Mouse (Mus musculus) splenic B cell, adult 2 months (primary cell): ENCODE results near the gene Sh3pxd2a.

Experiments
- DNase-seq: peaks from one replicate; pipeline ENCODE4 v3.0.0-alpha.2; 2011; ENCODE audit warnings: low read depth, low spot score
- H3K27me3 ChIP-seq: 2 replicates; pipeline ENCODE4 v1.6.1; 2012; ENCODE audit warnings: mild to moderate bottlenecking, low read length, moderate library complexity, mixed read lengths; ENCODE audit not compliant: control insufficient read depth, poor library complexity, insufficient read depth, severe bottlenecking
- H3K36me3 ChIP-seq: 2 replicates; pipeline ENCODE4 v1.6.1; 2012; ENCODE audit warnings: mild to moderate bottlenecking, low read length, moderate library complexity, mixed read lengths; ENCODE audit not compliant: control insufficient read depth, poor library complexity, insufficient read depth, severe bottlenecking

Sh3pxd2a gene

DNA sequence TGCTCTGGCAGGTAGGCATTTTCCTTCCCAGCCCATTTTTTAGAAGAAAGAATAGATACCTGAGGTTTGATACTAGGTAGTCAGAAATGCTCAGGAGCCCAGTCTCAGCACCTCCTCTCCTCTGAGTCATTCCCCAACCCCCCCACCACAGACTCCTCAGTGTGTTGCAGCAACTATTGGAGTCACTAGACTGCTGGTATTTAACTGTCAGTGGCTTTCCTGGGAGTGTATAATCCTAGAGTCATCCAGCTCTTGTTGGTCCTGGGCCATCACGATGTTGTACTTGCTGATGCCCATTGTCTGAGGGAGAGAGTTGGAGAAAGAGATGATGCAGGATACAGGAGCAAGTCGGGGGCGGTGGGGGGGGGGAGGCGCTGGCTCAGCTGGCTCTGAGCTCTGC lies 243.2 kb downstream of the Sh3pxd2a start:
- Histone ChIP-seq H3K27me3 (no peaks in the 10 kb centered on the region), H3K36me3 (no peaks in the 10 kb centered on the region)
- no peak for DNase-seq

- no peaks in the 10 kb centered on the region for H3K36me3 ChIP-seq
- no peak for DNase-seq
- H3K27me3 ChIP-seq, result no peaks in the 10 kb centered on the region
Observed at GRCm38 (mm10) chr19:47220232-47220631, 244.0 kb downstream of the Sh3pxd2a start.

DNA sequence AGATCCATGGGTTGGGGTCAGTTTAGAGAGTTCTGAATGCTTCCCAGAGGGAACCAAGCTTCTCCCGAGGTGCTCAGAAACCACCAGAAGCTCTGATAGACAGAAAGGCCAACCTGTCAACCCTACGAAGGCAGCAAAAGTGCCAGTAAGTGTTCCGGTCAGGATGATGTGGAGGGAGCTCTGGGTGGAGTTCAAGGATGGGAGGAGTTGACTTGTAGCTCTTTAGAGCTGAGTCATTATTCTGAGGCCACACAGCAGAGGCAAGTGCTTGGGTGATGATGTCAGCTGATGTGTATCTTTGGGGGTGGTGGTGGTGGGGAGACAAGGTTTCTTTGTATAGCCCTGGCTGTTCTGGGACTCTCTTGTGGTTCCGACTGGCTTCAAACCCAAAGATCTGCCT lies 244.6 kb downstream of the Sh3pxd2a start:
- H3K27me3 ChIP-seq, result no peaks in the 10 kb centered on the region
- no peak for DNase-seq
- H3K36me3 ChIP-seq, result no peaks in the 10 kb centered on the region

GRCm38 (mm10) chr19:47216766-47217165 lies 247.4 kb downstream of the Sh3pxd2a start:
- no peaks in the 10 kb centered on the region for H3K27me3 ChIP-seq
- no peak for DNase-seq

DNA sequence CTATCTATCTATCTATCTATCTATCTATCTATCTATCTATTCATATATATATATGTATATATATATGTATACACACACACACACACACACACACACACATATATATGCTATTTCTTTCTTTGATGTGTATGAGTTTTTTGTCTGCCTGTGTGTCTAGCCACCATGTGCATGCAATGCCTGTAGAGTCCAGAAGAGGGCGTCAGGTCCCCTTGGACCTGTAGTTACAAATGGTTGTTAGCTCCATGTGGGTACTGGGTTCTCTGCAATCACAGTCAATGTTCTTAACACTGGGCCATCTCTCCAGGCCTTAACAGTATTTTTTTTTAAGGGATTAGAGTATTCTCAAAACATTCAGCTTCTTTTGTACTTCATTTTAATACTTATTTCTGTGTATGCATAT lies 250.7 kb downstream of the Sh3pxd2a start:
- Histone ChIP-seq H3K36me3 (no peaks in the 10 kb centered on the region), H3K27me3 (no peaks in the 10 kb centered on the region)
- DNase-seq, result peak; percentile 8

More at GRCm38 (mm10) chr19:47216766-47217165, 247.4 kb downstream of the Sh3pxd2a start:
- no peaks in the 10 kb centered on the region for H3K36me3 ChIP-seq

GRCm38 (mm10) chr19:47212401-47212800 lies 251.8 kb downstream of the Sh3pxd2a start:
- H3K36me3 ChIP-seq, result no peaks in the 10 kb centered on the region
- no peak for DNase-seq
- H3K27me3 ChIP-seq, result no peaks in the 10 kb centered on the region

GRCm38 (mm10) chr19:47211609-47212312 lies 252.4 kb downstream of the Sh3pxd2a start:
- DNase-seq, result no peak
- H3K27me3 ChIP-seq, result no peaks in the 10 kb centered on the region
- H3K36me3 ChIP-seq, result no peaks in the 10 kb centered on the region

GRCm38 (mm10) chr19:47210432-47210831 lies 253.8 kb downstream of the Sh3pxd2a start:
- Histone ChIP-seq H3K27me3 (no peaks in the 10 kb centered on the region), H3K36me3 (no peaks in the 10 kb centered on the region)
- DNase-seq, result no peak
